Mouse (Mus musculus) spleen, adult 2 months (tissue): ENCODE measurements at regions not wholly inside any gene's neighbourhood (a gene's known extent, or its start where the extent isn't known, plus 50 kb on each side); places are given as distances from the start of the nearest gene placed in this dataset.

ENCODE experiments used
- DNase-seq, 2 experiments: peaks; one replicate each; pipeline versions ENCODE4 v3.0.0 to v3.0.0-alpha.2; 2012 to 2021; ENCODE audit warnings: low spot score in 2 of 2, low read depth in 1 of 2
- H3K27ac ChIP-seq: fragments of 200-500 bp; 2 replicates; pipeline ENCODE4 v1.5.1; 2012; ENCODE audit warnings: low read length, inconsistent platforms; ENCODE audit not compliant: insufficient read depth
- H3K27me3 ChIP-seq: fragments of 200-500 bp; 2 replicates; pipeline ENCODE4 v1.6.1; 2012; ENCODE audit warnings: mild to moderate bottlenecking, moderate library complexity, low read length, inconsistent platforms; ENCODE audit not compliant: control insufficient read depth, insufficient read depth
- H3K36me3 ChIP-seq: fragments of 200-500 bp; 2 replicates; pipeline ENCODE4 v1.6.1; 2012; ENCODE audit warnings: mild to moderate bottlenecking, low read length, inconsistent platforms; ENCODE audit not compliant: control insufficient read depth, insufficient read depth
- H3K4me1 ChIP-seq: fragments of 200-500 bp; 2 replicates; pipeline ENCODE4 v1.6.1; 2011; ENCODE audit warnings: inconsistent platforms; ENCODE audit not compliant: control insufficient read depth, insufficient read depth, insufficient read length
- H3K4me3 ChIP-seq: fragments of 200-500 bp; 2 replicates; pipeline ENCODE4 v1.5.1; 2011; ENCODE audit warnings: mild to moderate bottlenecking, inconsistent platforms; ENCODE audit not compliant: insufficient read depth, insufficient read length; ENCODE audit errors: extremely low read depth
- CTCF ChIP-seq: fragments of 200-500 bp; IDR thresholded peaks from 2 replicates; pipeline ENCODE4 v1.5.1; 2011; ENCODE audit warnings: mild to moderate bottlenecking, inconsistent platforms; ENCODE audit not compliant: insufficient read depth, insufficient read length, insufficient replicate concordance; ENCODE audit errors: extremely low read depth
- POLR2A ChIP-seq: fragments of 200-500 bp; IDR thresholded peaks from 2 replicates; pipeline ENCODE4 v1.6.1; 2011; ENCODE audit warnings: low read depth, low read length, inconsistent platforms
- WGBS: fragments of 180-500 bp; shearing (Covaris S2); methylation state at CpG from one replicate; pipeline ENCODE4 v1.1.7; 2018; 5-methylcytosine and 5-hydroxymethylcytosine counted together

GRCm38 (mm10) chr3:148423383-148423782 is 567.0 kb downstream of the Adgrl2 start:
- no peaks in the 10 kb centered on the region for H3K27me3 ChIP-seq
- H3K36me3 ChIP-seq: no peaks in the 10 kb centered on the region
- H3K4me1 ChIP-seq: no peaks in the 10 kb centered on the region
- WGBS: 86% methylated on average over 1 of the region's 1 CpGs
- no peak for DNase-seq
- TF ChIP-seq CTCF: no peak
- no peak for TF ChIP-seq POLR2A
- H3K4me3 ChIP-seq: no peak overlapping the region
- H3K27ac ChIP-seq: no peak overlapping the region

GRCm38 (mm10) chr3:148422720-148423119 is 567.6 kb downstream of the Adgrl2 start:
- Histone ChIP-seq H3K4me1 (no peaks in the 10 kb centered on the region), H3K27ac (no peak overlapping the region), H3K27me3 (no peaks in the 10 kb centered on the region), H3K4me3 (no peak overlapping the region), H3K36me3 (no peaks in the 10 kb centered on the region)
- no peak for DNase-seq
- no peak for TF ChIP-seq POLR2A
- TF ChIP-seq CTCF: no peak
- 85% methylated on average over 3 of the region's 3 CpGs for WGBS

GRCm38 (mm10) chr3:148422205-148422604 is 568.1 kb downstream of the Adgrl2 start:
- 83% methylated on average over 2 of the region's 2 CpGs for WGBS
- no peak overlapping the region for H3K27ac ChIP-seq
- no peaks in the 10 kb centered on the region for H3K36me3 ChIP-seq
- H3K4me3 ChIP-seq: no peak overlapping the region
- DNase-seq: no peak
- no peak for TF ChIP-seq CTCF
- no peaks in the 10 kb centered on the region for H3K27me3 ChIP-seq
- H3K4me1 ChIP-seq: no peaks in the 10 kb centered on the region

DNA sequence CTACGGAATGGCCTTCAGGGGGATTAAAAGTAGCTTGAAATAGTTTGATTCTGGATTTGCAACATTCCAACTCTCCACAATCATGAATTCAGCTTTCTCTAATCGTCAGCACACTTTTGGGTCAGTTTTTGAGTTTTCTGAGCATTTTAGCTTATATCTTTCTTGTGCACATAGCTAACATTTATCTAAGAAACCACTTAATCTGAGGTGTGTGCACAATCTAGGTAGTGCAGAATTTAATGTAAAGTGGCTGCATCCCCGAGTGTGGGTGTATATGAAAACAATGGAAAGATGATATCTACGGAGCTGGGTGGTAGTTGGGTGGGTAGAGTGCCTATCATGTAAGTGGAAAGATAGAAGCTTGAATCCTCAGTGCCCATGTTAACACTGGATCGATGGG is 570.1 kb downstream of the Adgrl2 start:
- TF ChIP-seq CTCF (no peak), POLR2A (no peak)
- no peaks in the 10 kb centered on the region for H3K36me3 ChIP-seq
- no peaks in the 10 kb centered on the region for H3K27me3 ChIP-seq
- no peak for DNase-seq
- 83% methylated on average over 5 of the region's 5 CpGs for WGBS
- H3K27ac ChIP-seq: no peak overlapping the region
- no peaks in the 10 kb centered on the region for H3K4me1 ChIP-seq
- no peak overlapping the region for H3K4me3 ChIP-seq

GRCm38 (mm10) chr3:148419462-148420074 is 570.8 kb downstream of the Adgrl2 start:
- H3K27ac ChIP-seq: no peak overlapping the region
- TF ChIP-seq POLR2A (no peak), CTCF (no peak)
- H3K4me1 ChIP-seq: no peaks in the 10 kb centered on the region
- no peaks in the 10 kb centered on the region for H3K27me3 ChIP-seq
- H3K4me3 ChIP-seq: no peak overlapping the region
- DNase-seq: no peak
- no peaks in the 10 kb centered on the region for H3K36me3 ChIP-seq
- WGBS: 40% methylated on average over 2 of the region's 2 CpGs

DNA sequence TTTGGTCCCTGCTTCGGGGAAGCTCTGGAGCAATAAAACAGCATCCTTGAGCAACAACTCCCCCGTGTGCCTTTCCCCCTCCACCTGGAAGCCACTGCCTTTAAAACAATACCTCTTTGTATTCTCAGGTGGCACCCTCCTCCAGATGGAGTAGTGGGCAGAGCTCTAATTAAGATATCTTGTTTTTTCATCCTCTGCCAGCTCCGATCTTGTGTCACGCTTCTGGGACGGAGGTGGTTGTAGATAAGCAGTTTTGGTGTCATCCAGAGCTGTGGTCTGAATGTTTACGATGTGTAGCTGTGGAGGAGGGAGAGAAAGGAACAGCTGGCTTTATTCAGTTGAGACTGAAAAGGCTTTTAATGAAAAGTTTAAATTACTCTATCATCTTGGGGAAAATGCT is 572.3 kb downstream of the Adgrl2 start:
- no peak for DNase-seq
- 66% methylated on average over 6 of the region's 6 CpGs for WGBS
- TF ChIP-seq CTCF: no peak
- no peak for TF ChIP-seq POLR2A
- Histone ChIP-seq H3K4me1 (no peaks in the 10 kb centered on the region), H3K27me3 (no peaks in the 10 kb centered on the region), H3K36me3 (no peaks in the 10 kb centered on the region), H3K4me3 (no peak overlapping the region), H3K27ac (no peak overlapping the region)

DNA sequence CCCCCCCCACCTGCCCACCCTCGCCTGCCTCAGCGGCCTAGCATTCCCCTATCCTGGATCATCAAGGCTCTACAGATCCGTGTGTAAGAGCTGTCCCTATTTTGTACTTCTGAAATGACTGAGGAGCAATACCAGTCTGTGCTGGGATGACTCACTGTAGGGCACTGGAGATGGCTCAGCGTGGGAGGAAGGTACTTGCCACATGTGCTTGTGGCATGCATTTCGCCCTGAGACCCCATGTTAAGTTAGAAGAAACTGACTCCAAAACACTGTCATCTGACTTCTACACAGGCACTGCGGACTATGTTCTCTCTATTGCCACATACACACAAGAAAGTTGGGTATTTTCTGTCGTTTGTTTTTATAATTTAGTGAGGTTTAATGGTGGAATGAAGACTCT is 574.9 kb downstream of the Adgrl2 start:
- no peak for DNase-seq
- 86% methylated on average over 7 of the region's 7 CpGs for WGBS
- Histone ChIP-seq H3K4me1 (no peaks in the 10 kb centered on the region), H3K27ac (no peak overlapping the region), H3K4me3 (no peak overlapping the region), H3K27me3 (no peaks in the 10 kb centered on the region), H3K36me3 (no peaks in the 10 kb centered on the region)
- TF ChIP-seq POLR2A: no peak
- TF ChIP-seq CTCF: no peak
